11 mouse cellular contexts compared by ENCODE assay signal in genomic region chr1:133886431-133886830, GRCm38 (mm10). TPM values are rescaled to one million over a fixed set of nuclear protein-coding genes. Genes with fewer than 3 reads are reported as not detected.
DNase-seq lines count a peak whose midpoint lies in the region; ATAC-seq lines count a peak whose summit lies in the region.
"Had no signal": no experiment of that assay in that cellular context is flagged by ENCODE, and none has a peak within 500 bp of the region (broad histone marks: within the 10 kb centered on the region; RNA-seq: fewer than 3 reads in every experiment).

No protein-coding gene starts in this region.

- no peak for DNase-seq in neural tube, embryonic 11.5 days (ENCODE audit: low spot score)
- DNase-seq in neural tube, embryonic 10.5 days (ENCODE audit: extremely low spot score, low spot score) = no peak
- DNase-seq in hindbrain, embryonic 10.5 days (ENCODE audit: low spot score) = no peak
- no peak for DNase-seq in midbrain, embryonic 11.5 days (ENCODE audit: low spot score, missing footprints)
- DNase-seq in lung, postnatal 25 days (ENCODE audit: low spot score) = no peak
- no peak for DNase-seq in kidney, postnatal 10 days
- no peak for DNase-seq in gastrocnemius, postnatal 14 days
- DNase-seq: kidney, postnatal 36 days; lung, embryonic 14.5 days; thymus, postnatal 14 days had no signal

- intact Hi-C loops in gastrocnemius, postnatal 14 days (cut with DNase I; ENCODE audit: low total_unique reads) = loop anchor here (10.0 kb wide), 1 partner anchor 52 kb away; no protein-coding TSS in a partner anchor

- no peak overlapping the region for H3K27ac ChIP-seq in neural tube, embryonic 11.5 days (ENCODE audit: low read depth, low read length)
- peak overlapping the region; percentile 76 for H3K27ac ChIP-seq in hindbrain, embryonic 10.5 days
- no peak overlapping the region for H3K27ac ChIP-seq in midbrain, embryonic 11.5 days (ENCODE audit: low read depth, low read length)
- H3K27ac ChIP-seq: embryonic facial prominence, embryonic 15.5 days had no signal

- no peaks in the 10 kb centered on the region for H3K27me3 ChIP-seq in neural tube, embryonic 11.5 days (ENCODE audit: control insufficient read depth, insufficient read depth, low read length)
- H3K27me3 ChIP-seq in hindbrain, embryonic 10.5 days (ENCODE audit: insufficient read depth, poor library complexity, severe bottlenecking) = peaks cover 44% of the 10 kb centered on the region
- no peaks in the 10 kb centered on the region for H3K27me3 ChIP-seq in midbrain, embryonic 11.5 days (ENCODE audit: control insufficient read depth, insufficient read depth, low read length)
- H3K27me3 ChIP-seq: embryonic facial prominence, embryonic 15.5 days had no signal

- no peaks in the 10 kb centered on the region for H3K36me3 ChIP-seq in neural tube, embryonic 11.5 days (ENCODE audit: control insufficient read depth, insufficient read depth, low read length)
- no peaks in the 10 kb centered on the region for H3K36me3 ChIP-seq in hindbrain, embryonic 10.5 days
- H3K36me3 ChIP-seq in midbrain, embryonic 11.5 days (ENCODE audit: control insufficient read depth, insufficient read depth, low read length) = no peaks in the 10 kb centered on the region
- H3K36me3 ChIP-seq: embryonic facial prominence, embryonic 15.5 days had no signal

- H3K9me3 ChIP-seq in neural tube, embryonic 11.5 days (ENCODE audit: control insufficient read depth, low read length) = no peaks in the 10 kb centered on the region
- H3K9me3 ChIP-seq in hindbrain, embryonic 10.5 days = no peaks in the 10 kb centered on the region
- H3K9me3 ChIP-seq in midbrain, embryonic 11.5 days (ENCODE audit: control insufficient read depth, low read length) = no peaks in the 10 kb centered on the region
- H3K9me3 ChIP-seq: embryonic facial prominence, embryonic 15.5 days had no signal

- H3K9ac ChIP-seq in neural tube, embryonic 11.5 days (ENCODE audit: low read length) = 0 out of 2 replicates have a peak overlapping the region, but pooled peaks have one; percentile 14
- no peak overlapping the region for H3K9ac ChIP-seq in midbrain, embryonic 11.5 days (ENCODE audit: low read length)
- H3K9ac ChIP-seq: embryonic facial prominence, embryonic 15.5 days; lung, embryonic 14.5 days had no signal

- no peak overlapping the region for H3K4me3 ChIP-seq in neural tube, embryonic 11.5 days (ENCODE audit: low read depth, low read length)
- peak overlapping the region; percentile 3; the same call in 1 of the 2 replicates for H3K4me3 ChIP-seq in hindbrain, embryonic 10.5 days
- H3K4me3 ChIP-seq in midbrain, embryonic 11.5 days (ENCODE audit: low read depth, low read length) = no peak overlapping the region
- H3K4me3 ChIP-seq: embryonic facial prominence, embryonic 15.5 days had no signal

- 0 out of 2 replicates have a peak, but pooled peaks have one; percentile 33 for ATAC-seq in neural tube, embryonic 11.5 days (ENCODE audit: insufficient read depth, low FRiP score, low TSS enrichment)
- ATAC-seq in midbrain, embryonic 11.5 days (ENCODE audit: low FRiP score) = no peak

- no peak overlapping the region for H3K4me2 ChIP-seq in neural tube, embryonic 11.5 days (ENCODE audit: low read depth)
- 0 out of 2 replicates have a peak overlapping the region, but pooled peaks have one; percentile 3 for H3K4me2 ChIP-seq in midbrain, embryonic 11.5 days
- H3K4me2 ChIP-seq: embryonic facial prominence, embryonic 15.5 days; lung, embryonic 14.5 days had no signal

- WGBS in neural tube, embryonic 11.5 days = 25% methylated on average over 6 of the region's 6 CpGs
- WGBS in hindbrain, embryonic 10.5 days = 33% methylated on average over 6 of the region's 6 CpGs
- WGBS in midbrain, embryonic 11.5 days = 26% methylated on average over 6 of the region's 6 CpGs

- peaks cover 42% of the 10 kb centered on the region for H3K4me1 ChIP-seq in neural tube, embryonic 11.5 days (ENCODE audit: control insufficient read depth, insufficient read depth, low read length)
- peaks cover 96% of the 10 kb centered on the region for H3K4me1 ChIP-seq in hindbrain, embryonic 10.5 days (replicated peaks)
- H3K4me1 ChIP-seq in midbrain, embryonic 11.5 days (ENCODE audit: control insufficient read depth, insufficient read depth, low read length) = peaks cover 27% of the 10 kb centered on the region

RNA-seq across cellular contexts. Expression of gene Optc, which starts 21.4 kb away (rescaled TPM):
- polyA plus RNA-seq in neural tube, embryonic 11.5 days (2014; fragmentation: Nextera tagmentation; extraction: Ambion mirVana) = 1.5 and 2.5 TPM in 2 replicates
- polyA plus RNA-seq in hindbrain, embryonic 10.5 days (2016; fragmentation: Nextera tagmentation; extraction: Ambion mirVana) = 2.1 and 3.6 TPM in 2 replicates
- 1.6 and 1.9 TPM in 2 replicates for polyA plus RNA-seq in midbrain, embryonic 11.5 days (2014; fragmentation: Nextera tagmentation; extraction: Ambion mirVana)
- under 1 TPM; 0.18 TPM for total RNA-seq in gastrocnemius, postnatal 14 days (2021)

RNA-seq across cellular contexts. Expression of gene Prelp, which starts 34.8 kb away (rescaled TPM):
- polyA plus RNA-seq in neural tube, embryonic 11.5 days (2014; fragmentation: Nextera tagmentation; extraction: Ambion mirVana) = 2.5 and 3.1 TPM in 2 replicates
- polyA plus RNA-seq in hindbrain, embryonic 10.5 days (2016; fragmentation: Nextera tagmentation; extraction: Ambion mirVana) = 0.71 and 1.7 TPM in 2 replicates
- polyA plus RNA-seq in midbrain, embryonic 11.5 days (2014; fragmentation: Nextera tagmentation; extraction: Ambion mirVana) = 1.1 and 1.7 TPM in 2 replicates
- 10 to 100 TPM; 15.6 to 18.4 TPM for total RNA-seq in gastrocnemius, postnatal 14 days (2021)
